Mouse (Mus musculus): Measurements from ENCODE around the gene Mmgt2. TPM values are rescaled to one million over a fixed set of nuclear protein-coding genes. Genes with fewer than 3 reads are reported as not detected.
A peak's percentile ranks its signal among the peaks of the same experiment; 100 is the strongest.

Mmgt2 gene
- polyA plus RNA-seq, 1 experiment: 38.8 TPM

DNA sequence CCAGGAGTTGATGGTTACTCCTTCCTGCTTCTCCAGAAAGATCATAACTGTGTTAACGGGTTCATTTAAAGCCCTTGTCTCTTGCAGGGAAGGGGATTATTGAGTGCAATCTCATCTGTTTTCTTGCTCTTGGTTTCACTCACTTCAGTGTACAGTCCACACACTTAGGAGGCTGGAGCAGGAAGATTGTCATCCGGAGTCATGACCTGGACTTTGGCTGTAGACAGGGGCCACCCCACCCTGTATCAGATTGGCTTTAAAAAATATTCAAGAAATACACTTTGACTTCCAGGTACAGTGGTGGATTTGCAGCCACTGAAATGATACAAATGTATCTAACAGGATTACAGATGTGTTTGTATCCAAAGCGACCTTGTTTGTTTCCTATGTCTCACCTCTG, 43.1 kb downstream of the Mmgt2 start:
- no peak for TF ChIP-seq POLR2A (IDR thresholded peaks at IDR 0.05; ENCODE audit: borderline replicate concordance, extremely low read depth, low read depth, low read length)
- no peak for TF ChIP-seq CTCF (IDR thresholded peaks at IDR 0.05; ENCODE audit: insufficient read depth, low read length)
- DNase-seq: no peak
- 81% methylated on average over 3 of the region's 3 CpGs for WGBS
- no peak overlapping the region for H3K4me3 ChIP-seq (replicated peaks; ENCODE audit: extremely low read depth, low read depth, low read length)
- H3K4me1 ChIP-seq (ENCODE audit: control insufficient read depth, insufficient read depth, low read length): no peaks in the 10 kb centered on the region

GRCm38 (mm10) chr11:62693299-62694184, 45.1 kb downstream of the Mmgt2 start:
- no peak for DNase-seq
- no peak overlapping the region for H3K4me3 ChIP-seq (replicated peaks; ENCODE audit: extremely low read depth, low read depth, low read length)
- 20% methylated on average over 11 of the region's 11 CpGs for WGBS
- no peaks in the 10 kb centered on the region for H3K4me1 ChIP-seq (ENCODE audit: control insufficient read depth, insufficient read depth, low read length)
- TF ChIP-seq CTCF (IDR thresholded peaks at IDR 0.05; ENCODE audit: insufficient read depth, low read length): peak; percentile 53
- TF ChIP-seq POLR2A (IDR thresholded peaks at IDR 0.05; ENCODE audit: borderline replicate concordance, extremely low read depth, low read depth, low read length): no peak

- H3K4me1 ChIP-seq (ENCODE audit: control insufficient read depth, insufficient read depth, low read length): no peaks in the 10 kb centered on the region
- TF ChIP-seq POLR2A (IDR thresholded peaks at IDR 0.05; ENCODE audit: borderline replicate concordance, extremely low read depth, low read depth, low read length) (no peak), CTCF (IDR thresholded peaks at IDR 0.05; ENCODE audit: insufficient read depth, low read length) (no peak)
- no peak for DNase-seq
- 91% methylated on average over 8 of the region's 8 CpGs for WGBS
- no peak overlapping the region for H3K4me3 ChIP-seq (replicated peaks; ENCODE audit: extremely low read depth, low read depth, low read length)
Measured at GRCm38 (mm10) chr11:62695126-62695525, 46.7 kb downstream of the Mmgt2 start.

- TF ChIP-seq CTCF (IDR thresholded peaks at IDR 0.05; ENCODE audit: insufficient read depth, low read length) (no peak), POLR2A (IDR thresholded peaks at IDR 0.05; ENCODE audit: borderline replicate concordance, extremely low read depth, low read depth, low read length) (no peak)
- WGBS: 67% methylated on average over 4 of the region's 4 CpGs
- DNase-seq: no peak
- H3K4me3 ChIP-seq (replicated peaks; ENCODE audit: extremely low read depth, low read depth, low read length): no peak overlapping the region
- no peaks in the 10 kb centered on the region for H3K4me1 ChIP-seq (ENCODE audit: control insufficient read depth, insufficient read depth, low read length)
Measured at GRCm38 (mm10) chr11:62699749-62700148, 51.3 kb downstream of the Mmgt2 start.

DNA sequence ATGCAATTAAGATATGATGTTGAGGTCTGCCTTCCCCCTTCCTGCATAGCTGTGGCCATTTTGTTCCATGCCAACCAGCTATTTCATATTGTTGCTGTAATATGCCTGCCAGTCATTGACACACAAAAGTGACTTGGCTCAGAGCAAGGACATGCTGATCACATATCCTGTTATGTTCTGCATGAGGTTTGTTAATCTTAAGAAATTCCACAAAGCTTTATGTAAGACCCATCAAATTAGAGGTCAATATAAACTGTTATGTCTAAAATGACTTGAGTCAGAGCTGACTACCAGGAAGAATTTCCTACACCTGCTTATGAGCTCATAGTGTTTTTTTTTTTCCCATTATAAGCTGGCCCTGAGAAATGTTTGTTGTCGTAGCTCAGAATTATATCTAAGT, 52.8 kb downstream of the Mmgt2 start:
- no peak for DNase-seq
- 58% methylated on average over 1 of the region's 1 CpGs for WGBS
- TF ChIP-seq POLR2A (IDR thresholded peaks at IDR 0.05; ENCODE audit: borderline replicate concordance, extremely low read depth, low read depth, low read length) (no peak), CTCF (IDR thresholded peaks at IDR 0.05; ENCODE audit: insufficient read depth, low read length) (no peak)
- no peak overlapping the region for H3K4me3 ChIP-seq (replicated peaks; ENCODE audit: extremely low read depth, low read depth, low read length)
- no peaks in the 10 kb centered on the region for H3K4me1 ChIP-seq (ENCODE audit: control insufficient read depth, insufficient read depth, low read length)

DNA sequence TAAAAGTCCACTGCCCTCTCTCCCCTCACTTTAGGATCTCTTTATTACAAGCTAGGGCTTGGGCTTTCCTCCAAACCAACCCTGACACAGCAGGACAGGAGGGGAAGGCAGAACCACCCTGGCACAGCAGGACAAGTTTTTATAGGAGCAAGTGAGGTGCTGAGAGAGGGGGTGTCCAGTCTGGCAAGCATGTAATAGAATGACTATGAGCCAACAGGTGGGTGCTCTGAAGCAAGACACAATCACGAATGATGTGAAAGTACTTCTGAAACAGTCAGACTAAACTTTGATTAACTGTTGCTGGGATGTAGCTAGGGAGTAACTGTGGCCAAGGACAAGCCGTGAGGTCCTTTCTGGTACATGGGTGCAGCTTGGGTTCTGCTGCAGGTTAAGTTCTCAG, 57.7 kb downstream of the Mmgt2 start:
- Histone ChIP-seq H3K4me1 (ENCODE audit: control insufficient read depth, insufficient read depth, low read length) (no peaks in the 10 kb centered on the region), H3K4me3 (replicated peaks; ENCODE audit: extremely low read depth, low read depth, low read length) (no peak overlapping the region)
- WGBS: 86% methylated on average over 2 of the region's 2 CpGs
- TF ChIP-seq POLR2A (IDR thresholded peaks at IDR 0.05; ENCODE audit: borderline replicate concordance, extremely low read depth, low read depth, low read length) (no peak), CTCF (IDR thresholded peaks at IDR 0.05; ENCODE audit: insufficient read depth, low read length) (no peak)
- no peak for DNase-seq

DNA sequence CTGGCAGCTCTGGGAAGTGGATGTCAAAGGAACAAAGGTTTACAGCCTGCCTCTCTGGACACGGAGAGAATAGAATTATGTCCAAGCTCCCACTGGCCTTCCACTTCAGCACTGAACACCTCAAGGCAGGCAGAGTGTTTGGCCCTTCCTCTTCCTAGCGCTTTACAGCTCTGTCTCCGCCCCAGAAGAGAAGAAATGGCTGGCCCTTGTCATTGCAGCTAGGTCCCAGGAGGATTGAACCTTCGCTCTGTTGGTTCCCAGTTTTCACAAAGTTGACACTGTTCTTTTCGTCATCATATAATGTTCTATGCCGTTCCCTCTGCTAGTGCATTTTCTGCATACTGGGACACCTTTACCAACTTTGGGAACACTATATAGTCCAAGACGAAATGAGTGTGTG, 59.8 kb downstream of the Mmgt2 start:
- WGBS: 81% methylated on average over 7 of the region's 7 CpGs
- Histone ChIP-seq H3K4me1 (ENCODE audit: control insufficient read depth, insufficient read depth, low read length) (no peaks in the 10 kb centered on the region), H3K4me3 (replicated peaks; ENCODE audit: extremely low read depth, low read depth, low read length) (no peak overlapping the region)
- DNase-seq: no peak
- TF ChIP-seq POLR2A (IDR thresholded peaks at IDR 0.05; ENCODE audit: borderline replicate concordance, extremely low read depth, low read depth, low read length) (no peak), CTCF (IDR thresholded peaks at IDR 0.05; ENCODE audit: insufficient read depth, low read length) (no peak)

DNA sequence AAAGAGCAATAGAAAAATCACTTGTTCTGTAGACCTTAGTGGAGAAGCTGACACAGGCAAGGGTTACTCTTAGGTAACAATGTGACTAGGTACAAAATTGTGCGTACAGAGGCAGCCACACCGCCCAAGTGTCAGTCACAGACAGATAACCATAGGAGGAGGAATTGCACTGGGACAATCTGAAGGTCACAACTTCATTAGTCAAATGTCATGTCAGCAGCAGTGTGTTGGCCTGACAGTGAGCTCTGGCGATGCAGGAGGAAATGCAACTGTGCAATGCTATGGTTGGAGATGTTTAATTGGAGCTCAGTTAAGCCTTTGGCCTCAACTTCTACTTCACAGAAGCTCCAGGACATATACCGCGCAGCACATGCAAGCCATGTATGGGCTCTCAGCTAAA, 62.2 kb downstream of the Mmgt2 start:
- TF ChIP-seq CTCF (IDR thresholded peaks at IDR 0.05; ENCODE audit: insufficient read depth, low read length) (no peak), POLR2A (IDR thresholded peaks at IDR 0.05; ENCODE audit: borderline replicate concordance, extremely low read depth, low read depth, low read length) (no peak)
- no peak for DNase-seq
- WGBS: 74% methylated on average over 5 of the region's 5 CpGs
- Histone ChIP-seq H3K4me3 (replicated peaks; ENCODE audit: extremely low read depth, low read depth, low read length) (no peak overlapping the region), H3K4me1 (ENCODE audit: control insufficient read depth, insufficient read depth, low read length) (no peaks in the 10 kb centered on the region)

Other genes with a start within 250 kb of the Mmgt2 start
- 4.5 and 5.3 TPM in 2 replicates for gene Pigl, start 190.2 kb upstream of the Mmgt2 start, polyA plus RNA-seq (2012; rRNA removed)
- gene Ncor1, start 190.1 kb upstream of the Mmgt2 start, polyA plus RNA-seq (2012; rRNA removed): 80.7 and 92.5 TPM in 2 replicates
- gene Cenpv, start 109.4 kb upstream of the Mmgt2 start, polyA plus RNA-seq (2012; rRNA removed): 14.4 and 14.8 TPM in 2 replicates
- 1,478 and 1,739 TPM in 2 replicates for gene Ubb, start 97.5 kb upstream of the Mmgt2 start, polyA plus RNA-seq (2012; rRNA removed)
- gene Trpv2, start 74.2 kb upstream of the Mmgt2 start, polyA plus RNA-seq (2012; rRNA removed): 19.6 and 21.8 TPM in 2 replicates
- gene Lrrc75a, start 141 bp upstream of the Mmgt2 start, polyA plus RNA-seq (2012; rRNA removed): 25.8 and 29.0 TPM in 2 replicates
- 2.8 and 3.9 TPM in 2 replicates for gene Zfp287, start 83.2 kb downstream of the Mmgt2 start, polyA plus RNA-seq (2012; rRNA removed)
- not detected in 2 replicates for gene Gm10428, start 104.4 kb downstream of the Mmgt2 start, polyA plus RNA-seq (2012; rRNA removed)
- gene Zfp286, start 140.8 kb downstream of the Mmgt2 start, polyA plus RNA-seq (2012; rRNA removed): 0.54 and 1.1 TPM in 2 replicates
- 23.7 and 24.5 TPM in 2 replicates for gene Trim16, start 171.6 kb downstream of the Mmgt2 start, polyA plus RNA-seq (2012; rRNA removed)
- gene Fbxw10, start 198.4 kb downstream of the Mmgt2 start, polyA plus RNA-seq (2012; rRNA removed): 0.38 and 0.84 TPM in 2 replicates
- 12.9 and 21.4 TPM in 2 replicates for gene Tvp23b, start 230.8 kb downstream of the Mmgt2 start, polyA plus RNA-seq (2012; rRNA removed)

All from lung, adult 2 months (tissue).